In genomic region chr6:80019861-80020230, GRCm38 (mm10) we compare ENCODE assay signal across 9 mouse cellular contexts. TPM values are rescaled to one million over a fixed set of nuclear protein-coding genes. Genes with fewer than 3 reads are reported as not detected.
DNase-seq lines count a peak whose midpoint lies in the region; ATAC-seq and TF ChIP-seq lines count a peak whose summit lies in the region.
"Had no signal": no experiment of that assay in that cellular context is flagged by ENCODE, and none has a peak within 500 bp of the region (broad histone marks: within the 10 kb centered on the region; RNA-seq: fewer than 3 reads in every experiment).

No protein-coding gene starts in this region.

- no peak for TF ChIP-seq CTCF in gastrocnemius, adult 2 months (IDR thresholded peaks at IDR 0.05)

- H3K4me1 ChIP-seq in limb, embryonic 13.5 days: peaks cover 5% of the 10 kb centered on the region

- peak overlapping the region; percentile 44 for H3K4me3 ChIP-seq in gastrocnemius, adult 2 months
- peak overlapping the region; percentile 41 for H3K4me3 ChIP-seq in limb, embryonic 13.5 days

- DNase-seq in gastrocnemius, adult 2 months: no peak
- no peak for DNase-seq in gastrocnemius, postnatal 10 days
- peak; percentile 12 for DNase-seq in right cerebral cortex, adult 18-20 months
- no peak for DNase-seq in right cerebral cortex, postnatal 14 days
- DNase-seq in urinary bladder, postnatal 10 days (ENCODE audit: low spot score): no peak
- no peak for DNase-seq in urinary bladder, postnatal 14 days (ENCODE audit: low spot score)
- no peak for DNase-seq in c-Kit-positive CD71-positive TER-119-positive erythroid progenitor cells, embryonic 14.5 days (ENCODE audit: low spot score)

- H3K4me2 ChIP-seq in limb, embryonic 13.5 days (replicated peaks): peak overlapping the region; percentile 71

- intact Hi-C loops in gastrocnemius, adult 2 months (cut with DNase I): no loop called here

- 5% methylated on average over 10 of the region's 10 CpGs for WGBS in limb, embryonic 13.5 days

- no peaks in the 10 kb centered on the region for H3K27me3 ChIP-seq in limb, embryonic 13.5 days
- H3K27me3 ChIP-seq: CH12.LX had no signal

- no peaks in the 10 kb centered on the region for H3K9me3 ChIP-seq in limb, embryonic 13.5 days

- no peaks in the 10 kb centered on the region for H3K36me3 ChIP-seq in limb, embryonic 13.5 days

- no peak for ATAC-seq in limb, embryonic 13.5 days (ENCODE audit: low FRiP score, low read depth)

- H3K27ac ChIP-seq in gastrocnemius, adult 2 months: no peak overlapping the region
- no peak overlapping the region for H3K27ac ChIP-seq in limb, embryonic 13.5 days

- peak overlapping the region; percentile 50; the same call in 1 of the 2 replicates for H3K9ac ChIP-seq in limb, embryonic 13.5 days

RNA-seq across cellular contexts. Expression of gene Lrrtm4, which starts 1.2 kb away (rescaled TPM):
- not detected for total RNA-seq in gastrocnemius, adult 2 months (2021)
- 1 to 10 TPM in 1 of 2 experiments, under 1 TPM in 1; 0.72 to 1.3 TPM for total RNA-seq in gastrocnemius, postnatal 10 days (2021)
- 2.2 and 2.4 TPM in 2 replicates for polyA plus RNA-seq in limb, embryonic 13.5 days (2015; fragmentation: Nextera tagmentation; extraction: Ambion mirVana)
- total RNA-seq: CH12.LX had no signal
